Mouse (Mus musculus) hindbrain, embryonic 16.5 days (tissue): ENCODE results near the gene Kcp. TPM values are rescaled to one million over a fixed set of nuclear protein-coding genes. Genes with fewer than 3 reads are reported as not detected.
A peak's percentile ranks its signal among the peaks of the same experiment; 100 is the strongest.

Experiments
- ATAC-seq: fragments of 200-750 bp; cut with Nextera tagmentation; 2 replicates; pipeline ENCODE4 v1.8.0; 2017; ENCODE audit warnings: moderate TSS enrichment, moderate library complexity
- H3K27ac ChIP-seq: fragments of 300-500 bp; sonication (generic); 2 replicates; pipeline ENCODE4 v1.5.1; 2014; ENCODE audit warnings: low read depth, mild to moderate bottlenecking, control low read depth, low read length, moderate library complexity
- H3K27me3 ChIP-seq: fragments of 300-500 bp; sonication (generic); replicated peaks from 2 replicates; pipeline ENCODE4 v1.6.1; 2014; ENCODE audit warnings: low read length; ENCODE audit not compliant: control insufficient read depth, insufficient read depth
- H3K36me3 ChIP-seq: fragments of 300-500 bp; sonication (generic); 2 replicates; pipeline ENCODE4 v1.6.1; 2014; ENCODE audit warnings: mild to moderate bottlenecking, low read length, moderate library complexity, mixed read lengths; ENCODE audit not compliant: control insufficient read depth, insufficient read depth
- H3K4me1 ChIP-seq: fragments of 300-500 bp; sonication (generic); 2 replicates; pipeline ENCODE4 v1.6.1; 2014; ENCODE audit warnings: low read depth, low read length; ENCODE audit not compliant: control insufficient read depth, insufficient read depth
- H3K4me2 ChIP-seq: fragments of 300-500 bp; sonication (generic); 2 replicates; pipeline ENCODE4 v1.6.1; 2014; ENCODE audit warnings: mild to moderate bottlenecking, low read length, control low read depth, moderate library complexity
- H3K4me3 ChIP-seq: fragments of 300-500 bp; sonication (generic); 2 replicates; pipeline ENCODE4 v1.5.1; 2014; ENCODE audit warnings: mild to moderate bottlenecking, low read length, control low read depth, moderate library complexity
- H3K9ac ChIP-seq: fragments of 300-500 bp; sonication (generic); 2 replicates; pipeline ENCODE4 v1.6.1; 2014; ENCODE audit warnings: low read depth, mild to moderate bottlenecking, control low read depth, low read length, moderate library complexity
- H3K9me3 ChIP-seq: fragments of 300-500 bp; sonication (generic); 2 replicates; pipeline ENCODE4 v1.6.1; 2014; ENCODE audit warnings: mild to moderate bottlenecking, low read length, moderate library complexity; ENCODE audit not compliant: control insufficient read depth
- WGBS: fragments of 180-500 bp; shearing (Covaris S2); extraction: QIAGEN DNeasy Blood & Tissue Kit; methylation state at CpG from one replicate; pipeline ENCODE4 v1.1.7; 2014; 5-methylcytosine and 5-hydroxymethylcytosine counted together
- polyA plus RNA-seq: library from polyadenylated mRNA; unstranded; fragments of >200 nt; fragmentation: Nextera tagmentation; extraction: Ambion mirVana; gene quantifications from 2 replicates; pipeline ENCODE4 v1.2.1, GENCODE M21; 2015

The Kcp gene
- 15.0 and 22.9 TPM in 2 replicates for polyA plus RNA-seq

- Histone ChIP-seq H3K36me3 (no peaks in the 10 kb centered on the region), H3K9ac (peak within 1 kb of the TSS; percentile 68), H3K27ac (0 out of 2 replicates have a peak within 1 kb of the TSS, but pooled peaks have one; percentile 29), H3K9me3 (no peaks in the 10 kb centered on the region), H3K4me2 (peak within 1 kb of the TSS; percentile 66), H3K27me3 (peaks cover 16% of the 10 kb centered on the region), H3K4me1 (peaks cover 7% of the 10 kb centered on the region), H3K4me3 (peak within 1 kb of the TSS; percentile 54)
- under 1% methylated on average over 38 of the region's 47 CpGs for WGBS
- peak; percentile 59 for ATAC-seq
These were observed at the start of gene Kcp for GRCm38 (mm10) chr6:29507447-29508309. Kcp (minus strand) TSS chr6:29507952.

DNA sequence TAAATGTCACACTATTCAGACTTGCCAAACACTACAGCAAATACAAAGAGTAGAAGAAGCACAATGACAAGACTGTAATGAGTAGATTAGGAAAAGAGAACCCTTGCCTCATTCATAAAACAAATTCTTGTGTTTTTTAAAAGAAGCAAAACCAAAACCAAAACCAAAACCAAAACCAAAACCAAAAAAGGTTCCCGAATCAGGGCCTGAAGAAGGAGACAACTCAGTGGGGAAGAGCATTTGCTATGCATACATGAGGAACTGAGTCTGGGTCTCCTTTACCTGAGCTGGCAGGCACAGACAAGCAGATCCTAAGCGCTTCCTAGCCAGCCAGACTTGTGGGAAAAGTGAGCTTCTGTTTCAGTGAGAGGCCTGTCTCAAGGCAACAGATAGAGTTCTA lies 49.4 kb upstream of the Kcp start:
- Histone ChIP-seq H3K9ac (no peak overlapping the region), H3K9me3 (no peaks in the 10 kb centered on the region), H3K4me2 (no peak overlapping the region), H3K27me3 (no peaks in the 10 kb centered on the region), H3K27ac (no peak overlapping the region), H3K4me1 (no peaks in the 10 kb centered on the region), H3K36me3 (peaks cover 32% of the 10 kb centered on the region), H3K4me3 (no peak overlapping the region)
- 93% methylated on average over 2 of the region's 2 CpGs for WGBS
- no peak for ATAC-seq

- Histone ChIP-seq H3K9ac (no peak overlapping the region), H3K4me2 (no peak overlapping the region), H3K4me1 (no peaks in the 10 kb centered on the region), H3K36me3 (peaks cover 34% of the 10 kb centered on the region), H3K27ac (no peak overlapping the region), H3K27me3 (no peaks in the 10 kb centered on the region), H3K4me3 (no peak overlapping the region), H3K9me3 (no peaks in the 10 kb centered on the region)
- no peak for ATAC-seq
- 94% methylated on average over 2 of the region's 2 CpGs for WGBS
These were observed 44.8 kb upstream of the Kcp start for GRCm38 (mm10) chr6:29552526-29552925.

DNA sequence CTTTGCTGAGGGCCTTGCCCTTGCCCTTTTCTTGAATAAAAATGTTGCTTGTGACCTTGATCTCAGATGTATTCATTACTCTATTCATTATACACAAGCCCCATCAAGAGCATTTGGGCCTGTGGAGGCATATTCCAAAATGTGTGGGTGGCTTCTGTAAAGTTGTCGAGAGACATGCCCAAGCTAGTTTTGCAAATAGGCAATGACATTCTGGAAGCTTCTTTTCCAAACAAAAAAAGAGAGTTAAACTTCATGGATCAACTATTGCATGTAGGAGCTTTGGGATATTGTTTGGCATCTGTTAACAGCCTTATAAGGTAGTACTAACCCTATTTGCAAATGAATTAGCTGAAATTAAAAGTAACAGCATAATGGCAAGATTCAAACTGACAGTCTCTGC lies 40.3 kb upstream of the Kcp start:
- Histone ChIP-seq H3K4me3 (no peak overlapping the region), H3K9ac (no peak overlapping the region), H3K36me3 (peaks cover 43% of the 10 kb centered on the region), H3K27ac (no peak overlapping the region), H3K4me2 (no peak overlapping the region), H3K4me1 (no peaks in the 10 kb centered on the region), H3K9me3 (0 out of 2 replicates have a peak, but pooled peaks cover 2% of the 10 kb centered on the region), H3K27me3 (no peaks in the 10 kb centered on the region)
- 92% methylated on average over 1 of the region's 1 CpGs for WGBS
- ATAC-seq: no peak

- Histone ChIP-seq H3K4me2 (no peak overlapping the region), H3K27ac (no peak overlapping the region), H3K36me3 (peaks cover 48% of the 10 kb centered on the region), H3K9ac (no peak overlapping the region), H3K9me3 (0 out of 2 replicates have a peak, but pooled peaks cover 2% of the 10 kb centered on the region), H3K4me1 (no peaks in the 10 kb centered on the region), H3K4me3 (no peak overlapping the region), H3K27me3 (no peaks in the 10 kb centered on the region)
- no peak for ATAC-seq
These were observed 39.8 kb upstream of the Kcp start for GRCm38 (mm10) chr6:29547582-29547981.

DNA sequence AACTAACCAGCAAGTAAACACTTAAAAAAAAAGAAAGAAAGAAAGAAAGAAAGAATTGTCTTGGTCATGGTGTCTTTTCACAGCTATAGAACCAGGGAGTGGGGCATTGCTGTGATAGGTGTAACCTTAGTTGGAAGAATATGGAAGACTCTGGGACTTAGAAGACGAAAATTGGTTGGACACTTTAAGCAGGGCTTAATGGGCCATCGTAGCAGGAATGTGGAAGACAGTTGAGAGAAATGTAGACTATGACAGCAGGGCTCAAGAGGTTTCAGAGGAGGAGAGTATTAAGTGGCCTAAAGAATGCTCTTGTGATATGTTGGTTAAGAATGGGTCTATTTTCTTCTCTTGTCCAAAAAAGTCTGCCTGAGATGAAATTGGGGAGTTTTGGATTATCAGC lies 37.9 kb upstream of the Kcp start:
- Histone ChIP-seq H3K9me3 (0 out of 2 replicates have a peak, but pooled peaks cover 2% of the 10 kb centered on the region), H3K36me3 (peaks cover 33% of the 10 kb centered on the region), H3K4me1 (no peaks in the 10 kb centered on the region), H3K27me3 (no peaks in the 10 kb centered on the region), H3K9ac (no peak overlapping the region), H3K4me3 (no peak overlapping the region), H3K27ac (no peak overlapping the region), H3K4me2 (no peak overlapping the region)
- ATAC-seq: no peak
- WGBS: 95% methylated on average over 2 of the region's 2 CpGs

GRCm38 (mm10) chr6:29540956-29541355 lies 33.2 kb upstream of the Kcp start:
- no peaks in the 10 kb centered on the region for H3K27me3 ChIP-seq
- no peaks in the 10 kb centered on the region for H3K4me1 ChIP-seq
- ATAC-seq: no peak
- H3K4me2 ChIP-seq: no peak overlapping the region
- no peak overlapping the region for H3K4me3 ChIP-seq
- WGBS: 90% methylated on average over 1 of the region's 1 CpGs
- H3K9ac ChIP-seq: no peak overlapping the region
- no peak overlapping the region for H3K27ac ChIP-seq
- 0 out of 2 replicates have a peak, but pooled peaks cover 2% of the 10 kb centered on the region for H3K9me3 ChIP-seq
- H3K36me3 ChIP-seq: peaks cover 26% of the 10 kb centered on the region

- H3K4me2 ChIP-seq: no peak overlapping the region
- no peak overlapping the region for H3K27ac ChIP-seq
- peaks cover 19% of the 10 kb centered on the region for H3K36me3 ChIP-seq
- H3K27me3 ChIP-seq: no peaks in the 10 kb centered on the region
- no peak overlapping the region for H3K4me3 ChIP-seq
- no peak for ATAC-seq
- H3K9me3 ChIP-seq: 0 out of 2 replicates have a peak, but pooled peaks cover 1% of the 10 kb centered on the region
- H3K4me1 ChIP-seq: no peaks in the 10 kb centered on the region
- 79% methylated on average over 6 of the region's 6 CpGs for WGBS
- no peak overlapping the region for H3K9ac ChIP-seq
These were observed 32.5 kb upstream of the Kcp start for GRCm38 (mm10) chr6:29540223-29540622.

DNA sequence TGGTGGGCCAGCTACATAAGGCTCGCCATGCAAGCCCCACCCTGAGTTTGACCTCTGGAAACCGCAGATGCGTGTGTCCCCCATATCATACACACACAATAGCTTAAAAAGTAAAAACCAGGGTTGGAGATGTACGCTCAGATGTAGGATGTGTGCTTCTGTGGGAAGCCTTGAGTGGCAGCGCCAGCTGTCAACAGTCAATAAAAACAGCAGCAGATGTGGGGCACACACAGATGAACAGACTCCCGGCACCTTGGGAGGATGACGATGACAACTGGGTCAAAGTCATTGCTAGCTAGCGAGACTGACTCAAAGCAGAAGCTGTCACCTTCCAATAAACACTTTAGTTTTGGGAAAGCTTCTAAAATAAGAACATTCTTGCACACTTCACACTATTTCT lies 31.8 kb upstream of the Kcp start:
- Histone ChIP-seq H3K4me1 (no peaks in the 10 kb centered on the region), H3K27ac (no peak overlapping the region), H3K4me3 (no peak overlapping the region), H3K9ac (no peak overlapping the region), H3K27me3 (no peaks in the 10 kb centered on the region), H3K9me3 (no peaks in the 10 kb centered on the region), H3K36me3 (peaks cover 16% of the 10 kb centered on the region), H3K4me2 (no peak overlapping the region)
- no peak for ATAC-seq
- WGBS: 85% methylated on average over 8 of the region's 8 CpGs
